Mouse (Mus musculus): ENCODE data around the gene S100a4. TPM values are rescaled to one million over a fixed set of nuclear protein-coding genes. Genes with fewer than 3 reads are reported as not detected.

S100a4 gene
- polyA plus RNA-seq, 1 experiment from 2014 or later: 24.9 TPM

DNA sequence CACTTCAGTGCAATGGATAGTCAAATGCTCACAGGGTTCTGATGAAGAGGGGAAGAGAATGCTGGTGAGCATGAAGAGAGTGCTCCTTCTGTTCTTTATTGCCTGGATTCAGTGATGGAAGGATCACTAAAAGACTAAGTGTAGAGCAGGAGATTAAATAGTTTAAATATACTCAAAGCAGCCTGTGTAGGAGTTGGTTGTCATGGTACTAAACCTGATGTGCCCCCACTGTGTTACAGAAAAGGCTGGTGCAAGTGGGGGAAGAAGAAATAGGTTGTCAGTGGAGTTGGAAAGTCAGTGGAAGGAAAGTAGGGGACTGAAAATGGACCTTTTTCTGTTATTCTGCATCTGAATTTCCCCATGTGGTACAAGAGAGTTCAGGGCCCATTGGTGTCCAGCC is 45.4 kb downstream of the S100a4 start:
- no peak for ATAC-seq (ENCODE audit: insufficient number of reproducible peaks, low FRiP score, low TSS enrichment, low read depth)
- Histone ChIP-seq H3K27ac (replicated peaks) (no peak overlapping the region), H3K27me3 (no peaks in the 10 kb centered on the region), H3K9ac (no peak overlapping the region), H3K4me1 (no peaks in the 10 kb centered on the region), H3K36me3 (no peaks in the 10 kb centered on the region), H3K4me3 (replicated peaks) (no peak overlapping the region), H3K9me3 (replicated peaks) (no peaks in the 10 kb centered on the region), H3K4me2 (replicated peaks) (no peak overlapping the region)

DNA sequence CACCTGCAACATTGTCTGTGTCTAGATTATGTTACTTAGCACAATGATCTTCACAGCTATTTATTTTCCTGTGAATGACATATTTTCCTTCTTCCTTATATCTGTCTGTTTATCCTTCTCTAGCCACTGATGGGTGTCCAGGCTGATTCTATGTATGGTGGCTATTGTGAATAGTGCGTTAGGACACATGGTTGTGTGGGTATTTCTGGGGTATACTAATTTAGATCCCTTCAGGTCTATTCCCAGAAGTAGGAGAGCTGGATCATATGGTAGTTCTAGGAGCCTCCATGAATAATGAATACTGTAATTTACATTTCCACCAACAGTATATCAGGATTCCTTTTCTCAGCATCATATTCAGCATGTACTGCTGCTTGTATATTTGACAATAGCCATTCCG is 46.3 kb downstream of the S100a4 start:
- Histone ChIP-seq H3K4me3 (replicated peaks) (no peak overlapping the region), H3K9ac (no peak overlapping the region), H3K36me3 (no peaks in the 10 kb centered on the region), H3K4me1 (no peaks in the 10 kb centered on the region), H3K9me3 (replicated peaks) (no peaks in the 10 kb centered on the region), H3K27ac (replicated peaks) (no peak overlapping the region), H3K4me2 (replicated peaks) (no peak overlapping the region), H3K27me3 (peaks cover 5% of the 10 kb centered on the region; the same call in 1 of the 2 replicates)
- ATAC-seq (ENCODE audit: insufficient number of reproducible peaks, low FRiP score, low TSS enrichment, low read depth): no peak
- WGBS: 88% methylated on average over 2 of the region's 2 CpGs

DNA sequence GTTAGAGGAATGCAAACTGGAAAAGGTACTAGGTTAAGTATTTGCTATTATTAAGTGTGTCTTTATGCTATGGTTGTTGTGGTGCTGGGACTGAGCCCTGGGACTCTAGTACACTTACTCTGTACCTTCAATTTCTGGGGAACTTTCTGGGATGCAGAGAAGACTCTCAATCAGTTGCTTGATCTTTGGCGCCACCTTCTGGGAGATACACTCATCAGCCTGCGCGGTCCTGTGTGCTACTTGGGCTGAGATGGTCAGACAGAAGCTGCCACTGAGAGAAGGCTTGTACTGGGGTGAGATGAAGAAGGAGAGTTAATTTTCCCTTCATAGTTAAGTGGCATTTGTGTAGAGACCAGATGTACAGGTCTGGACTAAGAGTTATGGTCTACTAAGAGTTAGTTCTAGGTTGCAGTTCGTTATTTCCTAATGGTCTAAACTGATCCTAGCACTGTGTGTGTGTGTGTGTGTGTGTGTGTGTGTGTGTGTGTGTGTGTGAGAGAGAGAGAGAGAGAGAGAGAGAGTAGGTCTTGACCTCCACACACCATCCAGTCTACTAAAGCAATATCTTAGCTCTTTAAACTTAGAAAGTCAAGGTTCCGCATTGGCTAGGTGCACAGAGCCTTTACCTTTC is 49.4 kb downstream of the S100a4 start:
- Histone ChIP-seq H3K27ac (replicated peaks) (no peak overlapping the region), H3K27me3 (peaks cover 9% of the 10 kb centered on the region; the same call in 1 of the 2 replicates), H3K36me3 (no peaks in the 10 kb centered on the region), H3K4me1 (no peaks in the 10 kb centered on the region), H3K9me3 (replicated peaks) (no peaks in the 10 kb centered on the region), H3K4me3 (replicated peaks) (no peak overlapping the region), H3K9ac (no peak overlapping the region), H3K4me2 (replicated peaks) (no peak overlapping the region)
- ATAC-seq (ENCODE audit: insufficient number of reproducible peaks, low FRiP score, low TSS enrichment, low read depth): no peak; the same call in 1 of the 2 replicates
- 34% methylated on average over 5 of the region's 5 CpGs for WGBS

DNA sequence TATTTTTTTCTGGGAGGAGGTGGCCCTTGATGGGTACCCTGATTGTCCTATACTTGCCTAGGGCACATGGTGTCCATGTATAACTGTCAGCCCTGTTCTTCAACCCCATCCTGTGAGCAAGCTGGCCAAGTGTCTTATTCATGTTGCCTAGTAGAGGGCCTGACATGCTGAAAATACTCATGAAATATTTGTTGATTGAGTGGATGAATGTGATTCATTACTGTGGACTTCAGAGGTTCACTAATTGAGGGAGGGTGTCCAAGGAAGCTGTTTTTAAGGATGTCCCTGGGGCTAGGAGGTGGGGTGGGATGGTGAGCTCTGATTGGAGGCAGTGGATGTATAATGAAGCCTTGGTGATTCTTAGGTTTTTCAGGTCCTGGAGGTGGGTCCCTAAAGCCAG is 50.1 kb downstream of the S100a4 start, which contains the start of gene S100a7a:
TSS of gene S100a7a (plus strand) at position 301 of the 400 bp plus-strand sequence.
- no peak within 1 kb of the TSS for H3K9ac ChIP-seq
- no peak within 1 kb of the TSS for H3K27ac ChIP-seq (replicated peaks)
- H3K4me3 ChIP-seq (replicated peaks): no peak within 1 kb of the TSS
- H3K36me3 ChIP-seq: no peaks in the 10 kb centered on the region
- no peak for ATAC-seq (ENCODE audit: insufficient number of reproducible peaks, low FRiP score, low TSS enrichment, low read depth)
- H3K4me1 ChIP-seq: no peaks in the 10 kb centered on the region
- peaks cover 9% of the 10 kb centered on the region; the same call in 1 of the 2 replicates for H3K27me3 ChIP-seq
- H3K4me2 ChIP-seq (replicated peaks): no peak within 1 kb of the TSS
- H3K9me3 ChIP-seq (replicated peaks): no peaks in the 10 kb centered on the region

Other genes with a start within 250 kb of the S100a4 start
- 32.1 and 34.6 TPM in 2 replicates for gene Slc27a3, start 213.8 kb upstream of the S100a4 start, polyA plus RNA-seq (2015; fragmentation: Nextera tagmentation; extraction: Ambion mirVana)
- 27.6 and 28.5 TPM in 2 replicates for gene Ints3, start 170.1 kb upstream of the S100a4 start, polyA plus RNA-seq (2015; fragmentation: Nextera tagmentation; extraction: Ambion mirVana)
- gene Npr1, start 137.9 kb upstream of the S100a4 start, polyA plus RNA-seq (2015; fragmentation: Nextera tagmentation; extraction: Ambion mirVana): 5.9 and 6.2 TPM in 2 replicates
- gene Ilf2, start 127.6 kb upstream of the S100a4 start, polyA plus RNA-seq (2015; fragmentation: Nextera tagmentation; extraction: Ambion mirVana): 182 and 183 TPM in 2 replicates
- 95.4 and 104 TPM in 2 replicates for gene Snapin, start 112.7 kb upstream of the S100a4 start, polyA plus RNA-seq (2015; fragmentation: Nextera tagmentation; extraction: Ambion mirVana)
- 155 and 159 TPM in 2 replicates for gene Chtop, start 94.3 kb upstream of the S100a4 start, polyA plus RNA-seq (2015; fragmentation: Nextera tagmentation; extraction: Ambion mirVana)
- gene S100a1, start 89.4 kb upstream of the S100a4 start, polyA plus RNA-seq (2015; fragmentation: Nextera tagmentation; extraction: Ambion mirVana): 52.3 and 63.7 TPM in 2 replicates
- gene S100a13, start 89.3 kb upstream of the S100a4 start, polyA plus RNA-seq (2015; fragmentation: Nextera tagmentation; extraction: Ambion mirVana): 45.9 and 51.8 TPM in 2 replicates
- gene S100a14, start 76.9 kb upstream of the S100a4 start, polyA plus RNA-seq (2015; fragmentation: Nextera tagmentation; extraction: Ambion mirVana): 134 and 141 TPM in 2 replicates
- gene S100a16, start 66.5 kb upstream of the S100a4 start, polyA plus RNA-seq (2015; fragmentation: Nextera tagmentation; extraction: Ambion mirVana): 321 and 322 TPM in 2 replicates
- gene S100a3, start 43.2 kb upstream of the S100a4 start, polyA plus RNA-seq (2015; fragmentation: Nextera tagmentation; extraction: Ambion mirVana): 35.0 and 74.2 TPM in 2 replicates
- not detected in 2 replicates for gene S100a2, start 13.5 kb upstream of the S100a4 start, polyA plus RNA-seq (2015; fragmentation: Nextera tagmentation; extraction: Ambion mirVana)
- not detected in 2 replicates for gene Gm42674, start 1.9 kb upstream of the S100a4 start, polyA plus RNA-seq (2015; fragmentation: Nextera tagmentation; extraction: Ambion mirVana)
- gene S100a5, start 4.8 kb downstream of the S100a4 start, polyA plus RNA-seq (2015; fragmentation: Nextera tagmentation; extraction: Ambion mirVana): 2.8 and 3.1 TPM in 2 replicates
- gene S100a6, start 9.1 kb downstream of the S100a4 start, polyA plus RNA-seq (2015; fragmentation: Nextera tagmentation; extraction: Ambion mirVana): 449 and 474 TPM in 2 replicates
- gene S100a7a, start 50.2 kb downstream of the S100a4 start, polyA plus RNA-seq (2015; fragmentation: Nextera tagmentation; extraction: Ambion mirVana): 6.0 and 8.7 TPM in 2 replicates
- 35.0 and 35.3 TPM in 2 replicates for gene S100a8, start 65.2 kb downstream of the S100a4 start, polyA plus RNA-seq (2015; fragmentation: Nextera tagmentation; extraction: Ambion mirVana)
- gene S100a9, start 92.0 kb downstream of the S100a4 start, polyA plus RNA-seq (2015; fragmentation: Nextera tagmentation; extraction: Ambion mirVana): 22.1 TPM in 2 replicates
- gene Pglyrp4, start 123.1 kb downstream of the S100a4 start, polyA plus RNA-seq (2015; fragmentation: Nextera tagmentation; extraction: Ambion mirVana): 0.25 and 0.41 TPM in 2 replicates
- not detected in 2 replicates for gene Gm5849, start 174.1 kb downstream of the S100a4 start, polyA plus RNA-seq (2015; fragmentation: Nextera tagmentation; extraction: Ambion mirVana)